Mouse (Mus musculus): ENCODE measurements at regions not wholly inside any gene's neighbourhood (a gene's known extent, or its start where the extent isn't known, plus 50 kb on each side); places are given as distances from the start of the nearest gene placed in this dataset.
A peak's percentile ranks its signal among the peaks of the same experiment; 100 is the strongest.

GRCm38 (mm10) chr14:103938201-103938600 is 94.0 kb upstream of the Ednrb start:
- Histone ChIP-seq H3K36me3 (ENCODE audit: control insufficient read depth, insufficient read depth) (no peaks in the 10 kb centered on the region), H3K27me3 (ENCODE audit: control insufficient read depth, insufficient read depth, low read depth, low read length) (no peaks in the 10 kb centered on the region), H3K9ac (ENCODE audit: low read depth, low read length) (no peak overlapping the region), H3K9me3 (replicated peaks; ENCODE audit: control insufficient read depth, low read length) (no peaks in the 10 kb centered on the region), H3K4me2 (ENCODE audit: low read depth, low read length) (no peak overlapping the region), H3K4me3 (ENCODE audit: low read depth, low read length) (no peak overlapping the region), H3K4me1 (ENCODE audit: control insufficient read depth, low read depth, low read length) (no peaks in the 10 kb centered on the region), H3K27ac (ENCODE audit: low read length) (no peak overlapping the region)
- 75% methylated on average over 9 of the region's 9 CpGs for whole genome bisulfite sequencing (ENCODE audit: insufficient replicate concordance)
- ATAC-seq (ENCODE audit: low read depth) = no peak

DNA sequence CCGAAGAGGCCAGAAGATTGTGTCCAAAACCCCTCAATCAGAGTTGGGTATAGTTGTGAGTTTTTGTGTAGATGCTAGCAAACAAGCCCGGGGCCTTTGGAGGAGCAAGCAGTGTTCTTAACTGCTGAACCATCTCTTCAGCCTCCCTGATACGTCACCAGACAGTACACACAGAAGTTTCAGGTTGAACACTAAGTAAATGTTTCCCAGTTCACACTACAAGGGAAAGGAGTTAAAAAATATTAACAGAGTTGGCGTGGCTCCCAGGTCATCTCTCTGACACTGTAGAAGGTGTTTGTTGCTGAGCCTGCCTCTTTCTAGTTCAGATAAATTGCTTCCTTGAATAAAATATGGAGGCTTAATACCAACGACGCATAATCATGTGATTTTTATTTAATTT is 93.5 kb upstream of the Ednrb start:
- no peak for ATAC-seq (ENCODE audit: low read depth)
- H3K9ac ChIP-seq (ENCODE audit: low read depth, low read length) = no peak overlapping the region
- H3K27me3 ChIP-seq (ENCODE audit: control insufficient read depth, insufficient read depth, low read depth, low read length) = no peaks in the 10 kb centered on the region
- H3K9me3 ChIP-seq (replicated peaks; ENCODE audit: control insufficient read depth, low read length) = no peaks in the 10 kb centered on the region
- no peak overlapping the region for H3K4me2 ChIP-seq (ENCODE audit: low read depth, low read length)
- H3K4me1 ChIP-seq (ENCODE audit: control insufficient read depth, low read depth, low read length) = no peaks in the 10 kb centered on the region
- no peak overlapping the region for H3K4me3 ChIP-seq (ENCODE audit: low read depth, low read length)
- no peaks in the 10 kb centered on the region for H3K36me3 ChIP-seq (ENCODE audit: control insufficient read depth, insufficient read depth)
- 60% methylated on average over 6 of the region's 6 CpGs for WGBS (ENCODE audit: insufficient replicate concordance)
- no peak overlapping the region for H3K27ac ChIP-seq (ENCODE audit: low read length)

- Histone ChIP-seq H3K9me3 (replicated peaks; ENCODE audit: control insufficient read depth, low read length) (no peaks in the 10 kb centered on the region), H3K4me1 (ENCODE audit: control insufficient read depth, low read depth, low read length) (no peaks in the 10 kb centered on the region), H3K27ac (ENCODE audit: low read length) (no peak overlapping the region), H3K9ac (ENCODE audit: low read depth, low read length) (no peak overlapping the region), H3K36me3 (ENCODE audit: control insufficient read depth, insufficient read depth) (no peaks in the 10 kb centered on the region), H3K4me3 (ENCODE audit: low read depth, low read length) (no peak overlapping the region), H3K4me2 (ENCODE audit: low read depth, low read length) (no peak overlapping the region), H3K27me3 (ENCODE audit: control insufficient read depth, insufficient read depth, low read depth, low read length) (no peaks in the 10 kb centered on the region)
- no peak for ATAC-seq (ENCODE audit: low read depth)
- 71% methylated on average over 3 of the region's 3 CpGs for WGBS (ENCODE audit: insufficient replicate concordance)
Observed at GRCm38 (mm10) chr14:103933813-103934212, 89.6 kb upstream of the Ednrb start.

GRCm38 (mm10) chr14:103932170-103932569 is 88.0 kb upstream of the Ednrb start:
- Histone ChIP-seq H3K4me1 (ENCODE audit: control insufficient read depth, low read depth, low read length) (no peaks in the 10 kb centered on the region), H3K4me3 (ENCODE audit: low read depth, low read length) (no peak overlapping the region), H3K9ac (ENCODE audit: low read depth, low read length) (no peak overlapping the region), H3K4me2 (ENCODE audit: low read depth, low read length) (no peak overlapping the region), H3K36me3 (ENCODE audit: control insufficient read depth, insufficient read depth) (no peaks in the 10 kb centered on the region), H3K27ac (ENCODE audit: low read length) (no peak overlapping the region), H3K27me3 (ENCODE audit: control insufficient read depth, insufficient read depth, low read depth, low read length) (no peaks in the 10 kb centered on the region), H3K9me3 (replicated peaks; ENCODE audit: control insufficient read depth, low read length) (no peaks in the 10 kb centered on the region)
- ATAC-seq (ENCODE audit: low read depth) = no peak
- WGBS (ENCODE audit: insufficient replicate concordance) = 69% methylated on average over 7 of the region's 7 CpGs

GRCm38 (mm10) chr14:103929734-103930364 is 85.6 kb upstream of the Ednrb start:
- Histone ChIP-seq H3K9ac (ENCODE audit: low read depth, low read length) (no peak overlapping the region), H3K4me3 (ENCODE audit: low read depth, low read length) (no peak overlapping the region), H3K36me3 (ENCODE audit: control insufficient read depth, insufficient read depth) (no peaks in the 10 kb centered on the region), H3K4me1 (ENCODE audit: control insufficient read depth, low read depth, low read length) (no peaks in the 10 kb centered on the region), H3K27ac (ENCODE audit: low read length) (no peak overlapping the region), H3K4me2 (ENCODE audit: low read depth, low read length) (no peak overlapping the region), H3K27me3 (ENCODE audit: control insufficient read depth, insufficient read depth, low read depth, low read length) (no peaks in the 10 kb centered on the region), H3K9me3 (replicated peaks; ENCODE audit: control insufficient read depth, low read length) (no peaks in the 10 kb centered on the region)
- no peak for ATAC-seq (ENCODE audit: low read depth)
- 74% methylated on average over 11 of the region's 11 CpGs for WGBS (ENCODE audit: insufficient replicate concordance)

GRCm38 (mm10) chr14:103929155-103929729 is 85.0 kb upstream of the Ednrb start:
- H3K9ac ChIP-seq (ENCODE audit: low read depth, low read length) = no peak overlapping the region
- 59% methylated on average over 6 of the region's 6 CpGs for WGBS (ENCODE audit: insufficient replicate concordance)
- H3K27me3 ChIP-seq (ENCODE audit: control insufficient read depth, insufficient read depth, low read depth, low read length) = no peaks in the 10 kb centered on the region
- H3K27ac ChIP-seq (ENCODE audit: low read length) = no peak overlapping the region
- ATAC-seq (ENCODE audit: low read depth) = no peak
- H3K36me3 ChIP-seq (ENCODE audit: control insufficient read depth, insufficient read depth) = no peaks in the 10 kb centered on the region
- no peak overlapping the region for H3K4me3 ChIP-seq (ENCODE audit: low read depth, low read length)
- H3K4me2 ChIP-seq (ENCODE audit: low read depth, low read length) = no peak overlapping the region
- no peaks in the 10 kb centered on the region for H3K9me3 ChIP-seq (replicated peaks; ENCODE audit: control insufficient read depth, low read length)
- H3K4me1 ChIP-seq (ENCODE audit: control insufficient read depth, low read depth, low read length) = no peaks in the 10 kb centered on the region

DNA sequence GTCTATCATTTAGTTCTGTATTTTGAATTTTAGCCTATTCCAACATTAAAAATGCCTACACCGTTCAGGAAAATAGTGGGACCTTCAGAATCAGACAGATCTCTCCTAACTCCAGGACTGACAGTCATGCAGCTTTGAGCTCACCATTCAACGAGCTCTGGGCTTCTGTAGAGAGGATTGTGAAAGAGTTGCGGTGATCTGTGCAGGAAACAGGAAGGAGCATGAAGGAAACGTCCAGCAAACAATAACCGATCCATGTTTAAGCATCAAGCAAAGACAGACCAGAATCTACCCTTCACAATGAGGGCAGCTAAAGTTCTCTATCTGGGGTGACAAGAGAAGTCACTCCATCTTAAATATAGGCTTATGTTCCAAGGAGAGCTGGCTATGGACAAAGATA is 76.0 kb upstream of the Ednrb start:
- H3K27me3 ChIP-seq (ENCODE audit: control insufficient read depth, insufficient read depth, low read depth, low read length) = no peaks in the 10 kb centered on the region
- no peaks in the 10 kb centered on the region for H3K36me3 ChIP-seq (ENCODE audit: control insufficient read depth, insufficient read depth)
- 0 out of 2 replicates have a peak, but pooled peaks have one; percentile 13 for ATAC-seq (ENCODE audit: low read depth)
- no peak overlapping the region; the same call in 1 of the 2 replicates for H3K27ac ChIP-seq (ENCODE audit: low read length)
- no peak overlapping the region for H3K4me3 ChIP-seq (ENCODE audit: low read depth, low read length)
- H3K9ac ChIP-seq (ENCODE audit: low read depth, low read length) = no peak overlapping the region
- H3K9me3 ChIP-seq (replicated peaks; ENCODE audit: control insufficient read depth, low read length) = no peaks in the 10 kb centered on the region
- no peak overlapping the region for H3K4me2 ChIP-seq (ENCODE audit: low read depth, low read length)
- WGBS (ENCODE audit: insufficient replicate concordance) = 9% methylated on average over 5 of the region's 5 CpGs
- H3K4me1 ChIP-seq (ENCODE audit: control insufficient read depth, low read depth, low read length) = no peaks in the 10 kb centered on the region

DNA sequence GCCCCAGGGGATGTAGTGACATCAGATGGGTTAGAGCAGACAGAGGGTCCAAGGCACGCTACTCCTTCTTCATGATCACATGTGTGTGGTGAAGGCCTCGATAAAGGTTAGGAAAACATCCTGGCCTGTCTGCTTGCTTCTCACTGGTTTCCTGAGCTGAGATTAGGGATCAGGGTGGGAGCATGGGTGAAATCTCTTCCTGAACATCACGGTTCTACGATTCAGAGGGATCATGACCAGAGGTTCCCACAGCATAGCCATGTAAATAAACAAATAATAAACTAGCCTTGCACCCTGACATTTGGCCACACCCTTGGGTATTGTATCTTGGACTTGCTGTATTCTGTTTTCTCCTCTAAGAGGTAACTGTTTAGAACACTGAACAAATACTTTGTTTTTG is 75.2 kb upstream of the Ednrb start:
- H3K4me1 ChIP-seq (ENCODE audit: control insufficient read depth, low read depth, low read length) = no peaks in the 10 kb centered on the region
- no peak overlapping the region for H3K27ac ChIP-seq (ENCODE audit: low read length)
- no peaks in the 10 kb centered on the region for H3K27me3 ChIP-seq (ENCODE audit: control insufficient read depth, insufficient read depth, low read depth, low read length)
- H3K4me3 ChIP-seq (ENCODE audit: low read depth, low read length) = no peak overlapping the region
- ATAC-seq (ENCODE audit: low read depth) = no peak
- H3K9ac ChIP-seq (ENCODE audit: low read depth, low read length) = no peak overlapping the region
- H3K9me3 ChIP-seq (replicated peaks; ENCODE audit: control insufficient read depth, low read length) = no peaks in the 10 kb centered on the region
- no peak overlapping the region for H3K4me2 ChIP-seq (ENCODE audit: low read depth, low read length)
- WGBS (ENCODE audit: insufficient replicate concordance) = 12% methylated on average over 4 of the region's 4 CpGs
- no peaks in the 10 kb centered on the region for H3K36me3 ChIP-seq (ENCODE audit: control insufficient read depth, insufficient read depth)

DNA sequence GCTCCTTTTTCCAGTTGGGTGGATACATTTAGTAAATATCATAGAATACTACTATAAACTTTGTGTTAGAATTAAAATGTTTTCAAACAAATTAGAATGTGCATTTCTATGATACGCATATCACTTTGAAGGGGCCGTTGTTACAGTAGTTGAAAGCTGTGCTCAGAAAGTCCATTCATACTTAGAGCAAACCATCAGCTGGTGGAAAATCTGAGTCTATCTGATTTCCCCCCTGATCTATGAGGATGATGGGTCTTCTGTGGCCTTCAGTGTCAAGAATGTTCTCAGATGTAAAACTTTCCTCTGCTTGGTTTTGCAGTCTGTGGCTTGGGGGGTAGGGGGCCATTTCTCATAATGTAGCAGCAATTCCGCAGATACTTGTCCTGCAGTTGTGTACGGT is 69.3 kb upstream of the Ednrb start:
- Histone ChIP-seq H3K9ac (ENCODE audit: low read depth, low read length) (no peak overlapping the region), H3K4me3 (ENCODE audit: low read depth, low read length) (no peak overlapping the region), H3K27ac (ENCODE audit: low read length) (no peak overlapping the region), H3K36me3 (ENCODE audit: control insufficient read depth, insufficient read depth) (no peaks in the 10 kb centered on the region), H3K27me3 (ENCODE audit: control insufficient read depth, insufficient read depth, low read depth, low read length) (no peaks in the 10 kb centered on the region), H3K4me1 (ENCODE audit: control insufficient read depth, low read depth, low read length) (no peaks in the 10 kb centered on the region), H3K4me2 (ENCODE audit: low read depth, low read length) (no peak overlapping the region), H3K9me3 (replicated peaks; ENCODE audit: control insufficient read depth, low read length) (no peaks in the 10 kb centered on the region)
- ATAC-seq (ENCODE audit: low read depth) = no peak
- 76% methylated on average over 4 of the region's 4 CpGs for WGBS (ENCODE audit: insufficient replicate concordance)
